Mouse (Mus musculus) liver, embryonic 15.5 days (tissue): ENCODE data around the gene Pacs2. TPM values are rescaled to one million over a fixed set of nuclear protein-coding genes. Genes with fewer than 3 reads are reported as not detected.

Experiments
- ATAC-seq: fragments of 200-750 bp; cut with Nextera tagmentation; 2 replicates; pipeline ENCODE4 v1.8.0; 2017; ENCODE audit warnings: moderate number of reproducible peaks, mild to moderate bottlenecking, moderate library complexity; ENCODE audit not compliant: insufficient read depth
- H3K27ac ChIP-seq: fragments of 300-500 bp; sonication (generic); replicated peaks from 2 replicates; pipeline ENCODE4 v1.5.1; 2015; ENCODE audit warnings: mild to moderate bottlenecking, inconsistent platforms
- H3K27me3 ChIP-seq: fragments of 300-500 bp; sonication (generic); 2 replicates; pipeline ENCODE4 v1.6.1; 2015; ENCODE audit warnings: mild to moderate bottlenecking, inconsistent platforms
- H3K36me3 ChIP-seq: fragments of 300-500 bp; sonication (generic); replicated peaks from 2 replicates; pipeline ENCODE4 v1.6.1; 2015; ENCODE audit warnings: moderate library complexity, mild to moderate bottlenecking, inconsistent platforms
- H3K4me1 ChIP-seq: fragments of 300-500 bp; sonication (generic); replicated peaks from 2 replicates; pipeline ENCODE4 v1.6.1; 2015; ENCODE audit warnings: inconsistent platforms
- H3K4me2 ChIP-seq: fragments of 300-500 bp; sonication (generic); 2 replicates; pipeline ENCODE4 v1.6.1; 2015; ENCODE audit warnings: moderate library complexity, mild to moderate bottlenecking, inconsistent platforms
- H3K4me3 ChIP-seq: fragments of 300-500 bp; sonication (generic); replicated peaks from 2 replicates; pipeline ENCODE4 v1.5.1; 2015; ENCODE audit warnings: mild to moderate bottlenecking, inconsistent platforms
- H3K9ac ChIP-seq: fragments of 300-500 bp; sonication (generic); 2 replicates; pipeline ENCODE4 v1.6.1; 2015; ENCODE audit warnings: moderate library complexity, mild to moderate bottlenecking, inconsistent platforms
- H3K9me3 ChIP-seq: fragments of 300-500 bp; sonication (generic); replicated peaks from 2 replicates; pipeline ENCODE4 v1.6.1; 2016; ENCODE audit warnings: inconsistent platforms
- WGBS: fragments of 180-500 bp; shearing (Covaris S2); methylation state at CpG from one replicate; pipeline ENCODE4 v1.1.7; 2015; ENCODE audit warnings: mixed read lengths; ENCODE audit not compliant: insufficient replicate concordance; 5-methylcytosine and 5-hydroxymethylcytosine counted together
- microRNA-seq: library from miRNA; unstranded; fragments of <30 nt; microRNA quantifications from one replicate; pipeline ENCODE4, GENCODE M21; 2016
- polyA plus RNA-seq: library from polyadenylated mRNA; unstranded; fragments of >200 nt; fragmentation: Nextera tagmentation; extraction: Ambion mirVana; gene quantifications from 2 replicates; pipeline ENCODE4 v1.2.1, GENCODE M21; 2015

Pacs2 gene
- polyA plus RNA-seq, 1 experiment from 2014 or later, result 6.1 TPM

GRCm38 (mm10) chr12:113106386-113106785, 92.1 kb downstream of the Pacs2 start:
- Histone ChIP-seq H3K4me2 (no peak overlapping the region), H3K9me3 (no peaks in the 10 kb centered on the region), H3K4me1 (peaks cover 94% of the 10 kb centered on the region), H3K4me3 (no peak overlapping the region; the same call in 1 of the 2 replicates), H3K9ac (peak overlapping the region; percentile 49; the same call in 1 of the 2 replicates), H3K27ac (peak overlapping the region; percentile 92), H3K27me3 (no peaks in the 10 kb centered on the region), H3K36me3 (no peaks in the 10 kb centered on the region; the same call in 1 of the 2 replicates)
- no peak for ATAC-seq
- WGBS, result 83% methylated on average over 6 of the region's 6 CpGs

DNA sequence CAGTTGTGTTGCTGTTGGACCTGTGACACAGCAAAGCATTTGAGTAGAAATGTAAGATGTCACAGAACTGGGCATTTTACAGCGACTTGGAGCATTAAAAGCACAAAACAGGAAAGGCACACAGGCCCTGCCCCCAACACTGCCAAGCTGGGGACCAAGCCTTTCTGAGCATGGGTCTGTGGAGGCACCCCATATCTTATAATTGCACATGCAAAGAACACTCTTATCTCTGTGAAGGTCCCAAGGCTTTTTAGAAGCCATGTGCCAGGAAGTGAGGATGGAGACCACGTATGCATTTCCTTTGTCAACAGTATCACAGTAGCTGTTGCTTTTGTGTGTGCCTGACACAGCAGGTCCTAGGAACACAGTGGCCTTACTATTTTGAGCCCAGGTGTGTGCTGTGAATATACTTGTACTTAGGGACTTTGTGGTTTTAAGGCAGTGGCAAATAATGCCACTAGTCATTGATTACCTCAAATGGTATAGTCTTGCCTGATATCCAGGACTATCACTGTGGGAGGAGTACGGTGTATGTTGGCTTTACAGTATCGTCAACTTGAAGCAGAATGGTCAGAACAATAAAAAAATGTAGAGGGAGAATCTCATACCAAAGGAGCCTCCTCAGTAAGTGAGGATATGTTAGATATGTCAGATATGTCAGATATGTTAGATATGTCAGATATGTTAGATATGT, 93.3 kb downstream of the Pacs2 start:
- Histone ChIP-seq H3K27me3 (no peaks in the 10 kb centered on the region), H3K36me3 (no peaks in the 10 kb centered on the region; the same call in 1 of the 2 replicates), H3K4me3 (no peak overlapping the region), H3K27ac (peak overlapping the region; percentile 92), H3K4me1 (peaks cover 84% of the 10 kb centered on the region), H3K9ac (peak overlapping the region; percentile 49), H3K9me3 (no peaks in the 10 kb centered on the region), H3K4me2 (peak overlapping the region; percentile 57)
- WGBS, result 16% methylated on average over 4 of the region's 4 CpGs
- peak; percentile 94 for ATAC-seq

DNA sequence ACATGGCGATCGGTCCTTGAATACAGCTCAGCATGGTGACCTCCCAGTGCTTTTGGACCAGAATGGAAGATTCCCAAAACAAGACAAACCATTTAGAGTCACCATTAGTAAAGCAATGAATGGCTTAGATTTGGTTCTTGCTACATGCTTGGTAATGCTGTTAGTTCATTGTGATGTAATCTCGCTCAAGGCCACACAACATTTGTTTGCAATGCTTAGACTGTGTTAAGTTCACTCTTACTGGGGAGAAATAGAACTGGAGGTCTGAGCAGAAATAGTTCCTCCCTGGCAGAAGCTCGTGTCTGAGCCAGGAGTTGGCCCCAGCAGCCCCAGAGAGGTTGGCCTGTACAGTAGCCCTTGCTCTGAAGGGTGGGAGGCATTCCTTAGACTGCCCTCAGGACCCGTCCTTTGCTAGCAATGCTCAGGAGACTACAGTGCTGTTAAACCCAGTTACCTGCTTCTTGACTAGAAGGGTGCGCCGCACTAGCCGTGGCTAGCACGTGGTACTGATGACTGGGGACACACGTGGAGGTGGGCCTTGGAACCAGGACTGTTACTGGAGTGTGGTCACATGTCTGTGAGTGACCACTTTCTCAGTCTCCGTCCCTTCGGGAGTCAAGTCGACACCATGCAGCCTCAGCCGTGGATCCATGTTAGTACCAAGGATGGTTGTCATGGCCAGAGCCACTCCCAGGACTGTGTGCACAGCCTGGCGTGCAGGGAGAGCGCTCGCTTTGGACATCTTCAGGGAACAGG, 94.4 kb downstream of the Pacs2 start:
- Histone ChIP-seq H3K4me2 (peak overlapping the region; percentile 57; the same call in 1 of the 2 replicates), H3K27me3 (no peaks in the 10 kb centered on the region), H3K4me1 (peaks cover 79% of the 10 kb centered on the region), H3K9ac (no peak overlapping the region), H3K4me3 (no peak overlapping the region), H3K9me3 (no peaks in the 10 kb centered on the region), H3K27ac (peak overlapping the region; percentile 92), H3K36me3 (peaks cover 11% of the 10 kb centered on the region)
- ATAC-seq, result no peak
- WGBS, result 83% methylated on average over 17 of the region's 17 CpGs

GRCm38 (mm10) chr12:113109801-113110200, 95.5 kb downstream of the Pacs2 start:
- H3K9ac ChIP-seq, result no peak overlapping the region
- peaks cover 19% of the 10 kb centered on the region for H3K36me3 ChIP-seq
- ATAC-seq, result no peak
- H3K9me3 ChIP-seq, result no peaks in the 10 kb centered on the region
- WGBS, result 78% methylated on average over 10 of the region's 10 CpGs
- no peak overlapping the region for H3K4me2 ChIP-seq
- H3K27ac ChIP-seq, result no peak overlapping the region
- peaks cover 68% of the 10 kb centered on the region for H3K4me1 ChIP-seq
- H3K4me3 ChIP-seq, result no peak overlapping the region
- H3K27me3 ChIP-seq, result no peaks in the 10 kb centered on the region

GRCm38 (mm10) chr12:113114141-113114540, 99.8 kb downstream of the Pacs2 start:
- H3K27me3 ChIP-seq, result no peaks in the 10 kb centered on the region
- H3K9me3 ChIP-seq, result no peaks in the 10 kb centered on the region
- no peak overlapping the region for H3K27ac ChIP-seq
- H3K36me3 ChIP-seq, result peaks cover 54% of the 10 kb centered on the region
- no peak overlapping the region for H3K4me3 ChIP-seq
- WGBS, result 77% methylated on average over 4 of the region's 4 CpGs
- peaks cover 28% of the 10 kb centered on the region for H3K4me1 ChIP-seq
- no peak overlapping the region for H3K4me2 ChIP-seq
- no peak overlapping the region for H3K9ac ChIP-seq
- no peak for ATAC-seq

GRCm38 (mm10) chr12:113114856-113115538, 100.7 kb downstream of the Pacs2 start:
- Histone ChIP-seq H3K27ac (no peak overlapping the region), H3K9me3 (no peaks in the 10 kb centered on the region), H3K4me2 (no peak overlapping the region), H3K27me3 (no peaks in the 10 kb centered on the region), H3K4me3 (no peak overlapping the region), H3K36me3 (peaks cover 60% of the 10 kb centered on the region), H3K4me1 (peaks cover 23% of the 10 kb centered on the region), H3K9ac (no peak overlapping the region)
- 76% methylated on average over 16 of the region's 16 CpGs for WGBS
- ATAC-seq, result no peak

DNA sequence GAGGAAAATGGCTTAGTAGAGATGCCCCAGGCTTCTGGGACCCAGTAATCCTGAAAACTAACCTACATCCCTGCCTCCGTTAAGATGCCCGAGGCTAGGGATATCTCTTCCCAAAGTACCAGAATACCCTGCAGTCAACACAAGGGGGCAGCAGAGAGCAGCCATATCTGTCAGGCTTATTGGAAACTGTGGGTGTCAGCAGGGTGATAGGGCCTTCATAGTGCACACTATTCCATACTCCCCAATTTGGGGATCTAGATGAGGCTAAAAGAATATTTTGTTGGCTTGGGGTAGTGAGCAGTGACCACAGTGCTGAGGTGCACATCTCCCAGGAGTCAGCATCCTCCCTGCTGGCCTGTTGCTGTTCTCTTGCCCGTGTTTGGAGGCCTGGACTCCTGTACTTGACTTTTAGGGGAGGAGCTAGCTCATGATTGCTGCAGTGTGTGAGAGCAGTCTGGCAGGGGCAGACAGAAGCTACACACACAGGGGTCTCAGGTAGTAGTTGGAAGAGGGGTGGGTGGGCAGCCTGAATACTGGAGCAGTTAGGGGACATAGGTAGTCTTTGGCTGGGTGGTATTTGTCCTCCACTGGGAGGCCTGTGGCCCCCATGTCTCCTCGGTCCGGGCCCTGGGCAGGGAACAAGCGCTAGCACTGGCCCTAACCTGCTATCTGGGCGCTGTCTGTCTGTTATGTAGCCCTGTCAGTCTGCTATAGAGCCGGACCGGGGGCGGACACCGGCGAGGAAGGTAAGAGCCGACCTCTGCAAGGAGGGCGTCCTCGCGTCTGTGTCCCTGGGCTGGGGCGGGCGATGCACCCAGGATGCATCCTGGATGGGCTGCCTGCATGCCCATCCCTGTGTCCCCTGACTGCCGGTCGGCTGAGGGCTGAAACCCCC, 105.5 kb downstream of the Pacs2 start:
- 81% methylated on average over 20 of the region's 20 CpGs for WGBS
- Histone ChIP-seq H3K9me3 (no peaks in the 10 kb centered on the region), H3K4me1 (peaks cover 9% of the 10 kb centered on the region; the same call in 1 of the 2 replicates), H3K27me3 (no peaks in the 10 kb centered on the region), H3K4me3 (no peak overlapping the region), H3K27ac (no peak overlapping the region), H3K36me3 (peaks cover 88% of the 10 kb centered on the region), H3K9ac (no peak overlapping the region), H3K4me2 (no peak overlapping the region)
- peak; percentile 38 for ATAC-seq

Small RNAs within 50 kb of the gene (microRNA-seq; reads per million reads assigned to microRNA genes)
- gene Gm44471, result not detected

Other genes with a start within 250 kb of the Pacs2 start
- 0.18 and 0.23 TPM in 2 replicates for gene Ahnak2, start 211.9 kb upstream of the Pacs2 start, polyA plus RNA-seq
- 0.43 and 0.61 TPM in 2 replicates for gene Clba1, start 205.6 kb upstream of the Pacs2 start, polyA plus RNA-seq
- gene Cdca4, start 185.1 kb upstream of the Pacs2 start, polyA plus RNA-seq, result 62.9 and 67.0 TPM in 2 replicates
- 0.26 and 0.32 TPM in 2 replicates for gene Gpr132, start 146.3 kb upstream of the Pacs2 start, polyA plus RNA-seq
- gene Jag2, start 84.7 kb upstream of the Pacs2 start, polyA plus RNA-seq, result 0.21 and 0.32 TPM in 2 replicates
- gene Nudt14, start 72.4 kb upstream of the Pacs2 start, polyA plus RNA-seq, result 14.1 and 14.3 TPM in 2 replicates
- 5.5 and 5.8 TPM in 2 replicates for gene Btbd6, start 38.0 kb upstream of the Pacs2 start, polyA plus RNA-seq
- 26.3 and 29.2 TPM in 2 replicates for gene Brf1, start 13.8 kb upstream of the Pacs2 start, polyA plus RNA-seq
- not detected in 2 replicates for gene Tex22, start 60.0 kb downstream of the Pacs2 start, polyA plus RNA-seq
- 3.8 and 4.4 TPM in 2 replicates for gene Mta1, start 83.8 kb downstream of the Pacs2 start, polyA plus RNA-seq
- 45.1 and 51.5 TPM in 2 replicates for gene Crip2, start 125.7 kb downstream of the Pacs2 start, polyA plus RNA-seq
- gene Crip1, start 131.8 kb downstream of the Pacs2 start, polyA plus RNA-seq, result 89.4 and 102 TPM in 2 replicates
- gene Tedc1, start 141.9 kb downstream of the Pacs2 start, polyA plus RNA-seq, result 11.3 and 11.5 TPM in 2 replicates
- gene Tmem121, start 171.4 kb downstream of the Pacs2 start, polyA plus RNA-seq, result 0.33 and 0.54 TPM in 2 replicates